Mouse (Mus musculus): ENCODE results near the gene Nfix. TPM values are rescaled to one million over a fixed set of nuclear protein-coding genes. Genes with fewer than 3 reads are reported as not detected.

The Nfix gene
- total RNA-seq, 2 experiments from 2014 or later, result 607 to 678 TPM

DNA sequence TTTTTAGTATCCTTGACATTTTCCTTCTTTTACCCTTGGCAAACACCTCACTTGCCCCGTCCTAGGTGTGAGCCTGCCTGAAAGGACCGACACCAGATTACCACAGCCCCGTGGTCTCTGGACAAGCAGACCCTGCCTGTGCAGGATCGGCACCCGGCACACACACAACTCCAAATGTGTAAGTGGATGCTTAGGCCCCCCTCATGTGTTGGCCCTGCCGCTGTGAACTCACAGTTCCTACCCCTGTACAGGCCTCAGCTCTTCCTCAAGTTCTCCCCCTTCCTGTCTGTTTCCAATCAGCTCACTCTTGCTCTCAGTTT is 77.7 kb downstream of the Nfix start:
- DNase-seq (ENCODE audit: low spot score in 2 of 2), result no peak

DNA sequence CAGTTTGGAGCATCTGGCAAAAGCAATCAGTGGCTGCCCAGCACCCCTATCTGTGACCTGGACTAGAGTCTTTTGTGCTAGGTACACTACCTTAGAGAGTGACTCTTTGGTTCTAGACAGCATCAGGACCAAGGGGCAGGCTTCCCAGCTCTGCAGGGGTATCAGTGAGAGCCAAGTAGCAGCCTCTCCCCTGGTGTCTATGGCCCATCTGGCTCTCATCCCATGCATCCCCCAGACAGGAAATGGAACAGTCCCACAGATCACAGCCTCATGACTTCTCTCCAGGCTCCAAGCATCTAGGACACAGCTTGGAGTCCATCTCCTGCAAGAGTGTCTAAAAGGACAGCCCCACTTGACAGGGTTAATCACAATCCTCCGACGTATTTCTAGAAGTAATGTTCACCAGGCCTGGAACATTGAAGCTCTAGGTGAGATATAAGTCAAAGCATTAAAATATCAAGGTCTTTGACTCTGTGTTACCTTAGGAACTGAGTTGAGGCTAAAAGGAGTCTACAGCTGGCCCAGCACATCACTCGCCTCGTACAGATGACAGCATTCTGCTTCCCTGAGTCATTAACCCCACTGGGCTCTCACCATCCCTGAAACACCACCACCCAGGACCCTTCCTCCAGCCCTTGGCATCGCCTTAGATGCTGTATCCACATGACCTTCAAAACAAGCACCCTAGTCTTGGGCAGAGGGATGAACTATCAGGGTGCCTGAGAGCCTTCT is 81.0 kb downstream of the Nfix start:
- DNase-seq (ENCODE audit: low spot score in 2 of 2), result no peak

DNA sequence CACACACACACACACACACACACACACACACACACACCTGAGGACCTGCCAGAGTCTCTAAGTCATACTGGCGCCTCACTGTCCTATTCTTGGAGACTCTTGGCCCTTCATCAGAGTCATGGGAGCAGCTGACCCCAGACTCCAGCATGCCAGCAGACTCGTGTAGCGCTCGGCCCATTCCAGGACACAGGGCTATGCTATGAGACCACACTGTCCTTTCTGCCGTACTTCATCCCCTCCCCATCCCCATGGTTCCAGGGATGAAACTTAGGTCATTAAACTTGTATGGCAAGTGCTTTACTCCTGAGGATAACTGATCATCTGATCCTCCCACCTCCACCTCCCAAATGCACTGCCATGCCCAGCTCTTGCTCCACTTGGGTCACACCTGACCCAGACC is 81.7 kb downstream of the Nfix start:
- no peak for DNase-seq (ENCODE audit: low spot score in 2 of 2)

DNA sequence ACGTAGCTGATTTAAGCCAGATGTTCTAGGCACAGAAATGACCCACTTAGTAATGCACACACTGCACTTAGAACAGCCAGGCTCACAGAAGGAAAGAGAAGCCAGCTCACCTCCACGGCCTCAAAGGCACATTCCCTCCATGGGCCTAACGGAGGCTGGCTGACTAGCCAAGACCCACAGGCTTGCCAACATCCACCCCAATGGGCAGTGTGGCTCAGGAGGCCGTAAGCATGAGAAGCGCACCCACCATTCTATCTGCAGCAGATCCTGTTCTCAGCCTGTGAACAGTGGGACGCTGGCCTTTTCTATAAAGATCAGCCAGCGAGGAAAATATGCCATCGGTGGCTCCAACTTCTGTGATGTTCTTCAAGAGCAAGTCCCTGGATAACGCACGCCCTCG is 83.4 kb downstream of the Nfix start:
- no peak for DNase-seq (ENCODE audit: low spot score in 2 of 2)

DNA sequence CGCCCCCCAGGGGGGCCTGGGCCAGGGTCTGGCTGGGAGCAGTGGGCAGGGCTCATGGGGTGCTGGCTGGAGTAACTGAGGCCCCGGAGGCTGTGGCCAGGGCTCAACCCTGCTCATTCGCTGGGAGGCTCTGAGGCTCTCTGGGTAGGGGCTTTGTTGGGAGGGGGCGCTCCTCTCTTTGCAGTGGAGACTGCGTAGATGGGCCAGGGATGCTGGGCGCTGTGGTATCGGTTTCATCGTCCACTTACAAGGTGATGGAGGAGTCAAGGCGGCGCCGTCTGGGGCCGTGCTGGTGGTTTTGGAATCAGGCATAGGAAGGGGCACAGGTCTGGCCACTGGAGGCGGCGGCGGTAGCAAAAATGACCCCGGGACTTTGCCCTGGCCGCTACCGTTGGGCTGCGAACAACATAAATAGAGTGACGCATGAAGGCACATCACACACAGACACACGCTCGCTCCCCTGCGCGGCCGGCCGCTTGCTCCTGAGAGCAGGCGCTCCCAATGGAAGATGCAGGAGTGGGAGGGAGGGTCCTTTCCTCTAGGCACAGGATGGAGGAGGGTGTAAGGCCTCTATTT is 84.2 kb downstream of the Nfix start:
- DNase-seq (ENCODE audit: low spot score in 2 of 2), result no peak

DNA sequence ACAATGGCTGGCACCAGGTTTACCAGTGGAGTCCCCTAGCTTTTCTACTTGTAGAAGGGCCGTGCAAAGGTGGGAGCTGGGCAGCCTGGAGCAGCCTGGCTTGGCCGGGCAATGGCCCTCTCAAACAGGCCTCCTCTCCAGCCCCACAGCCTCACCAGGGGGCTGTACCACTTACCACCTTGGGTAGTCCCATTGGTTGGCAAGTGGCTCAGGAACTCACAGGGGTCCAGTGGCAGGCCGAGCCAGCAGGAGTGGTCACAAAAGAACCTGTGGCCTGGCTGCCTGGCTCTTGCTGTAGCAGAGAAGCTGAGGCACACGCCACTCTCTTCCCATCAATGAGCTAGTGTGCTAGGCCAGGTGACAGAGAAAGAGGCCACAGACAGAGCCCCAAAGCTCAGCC is 86.0 kb downstream of the Nfix start:
- no peak for DNase-seq (ENCODE audit: low spot score in 2 of 2)

DNA sequence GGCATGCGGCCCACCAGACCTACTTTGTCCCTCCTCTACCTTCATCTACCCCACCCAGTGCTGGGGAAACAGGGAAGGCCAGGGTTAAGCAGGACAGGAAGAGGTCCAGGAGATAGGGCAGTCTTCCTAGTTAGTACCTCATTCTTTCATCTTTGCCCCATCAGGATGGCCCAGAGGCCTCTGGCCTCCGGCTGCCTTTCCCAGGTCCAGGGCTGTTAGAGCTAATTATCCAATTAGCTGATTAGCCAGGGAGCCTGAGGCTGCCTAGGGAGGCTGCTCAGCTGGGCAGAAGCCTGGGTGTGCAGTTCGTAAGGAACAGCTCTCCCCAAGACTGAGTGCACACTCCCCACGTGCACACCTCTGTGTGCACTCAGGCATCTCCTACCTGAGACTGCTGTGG is 86.8 kb downstream of the Nfix start:
- DNase-seq (ENCODE audit: low spot score in 2 of 2), result no peak

DNA sequence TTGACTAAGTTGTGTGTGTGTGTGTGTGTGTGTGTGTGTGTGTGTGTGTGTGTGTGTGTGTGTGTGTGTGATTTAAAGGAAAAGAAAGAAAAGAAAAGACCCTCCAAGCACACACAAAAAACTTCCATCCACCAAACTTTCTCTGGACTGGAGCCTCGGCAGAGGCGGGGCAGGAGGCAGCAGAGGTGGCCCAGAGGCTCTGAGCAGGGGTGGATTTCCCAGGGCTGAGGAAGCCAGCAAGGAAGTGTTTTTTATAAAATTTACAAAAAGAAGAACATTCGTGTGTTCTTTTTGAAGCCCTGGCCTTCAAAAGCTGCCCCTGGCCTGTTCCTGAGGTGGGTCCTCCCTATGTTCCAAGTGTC is 87.4 kb downstream of the Nfix start:
- no peak for DNase-seq (ENCODE audit: low spot score in 2 of 2)

DNA sequence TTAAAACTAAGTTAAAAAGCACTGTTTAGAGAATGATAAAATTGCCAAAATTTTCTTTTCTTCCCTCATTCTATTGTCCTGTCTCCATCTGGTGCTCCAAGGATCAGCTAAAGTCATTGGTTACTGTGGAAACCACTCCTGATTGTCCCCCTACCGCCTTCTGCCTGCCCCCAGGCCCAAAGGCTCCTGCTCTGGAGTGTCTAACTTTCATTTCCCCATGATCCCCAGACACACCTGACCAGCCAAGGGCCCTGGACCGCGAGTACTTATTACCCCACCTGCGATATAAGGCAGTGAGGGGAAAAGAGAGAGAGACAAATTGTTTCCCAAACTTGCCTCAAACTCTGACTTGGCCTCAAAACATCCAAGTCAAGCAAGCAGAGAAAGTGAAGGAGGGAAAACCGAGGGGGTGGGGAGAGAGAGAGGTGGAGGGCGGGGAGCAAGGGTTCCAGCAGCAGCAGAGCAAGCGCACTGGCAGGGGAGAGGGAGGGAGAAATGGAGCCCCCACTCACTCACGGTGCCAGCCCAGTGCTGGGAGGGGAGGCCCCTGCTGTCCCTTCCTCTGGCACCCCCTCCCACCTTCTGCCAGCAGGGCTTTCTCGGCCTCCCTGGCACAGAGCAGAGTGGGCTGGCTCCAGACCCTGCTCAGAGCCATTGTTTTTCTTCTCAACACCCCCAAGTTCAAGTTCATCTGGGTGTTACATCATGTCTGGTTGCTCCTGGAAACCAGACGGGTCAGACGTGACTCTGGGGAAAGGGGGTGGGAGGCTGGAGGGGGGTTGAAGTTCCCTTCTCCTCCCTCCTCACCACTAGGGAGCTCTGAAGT is 88.0 kb downstream of the Nfix start:
- peak; percentile 78 for DNase-seq (ENCODE audit: low spot score in 2 of 2)

DNA sequence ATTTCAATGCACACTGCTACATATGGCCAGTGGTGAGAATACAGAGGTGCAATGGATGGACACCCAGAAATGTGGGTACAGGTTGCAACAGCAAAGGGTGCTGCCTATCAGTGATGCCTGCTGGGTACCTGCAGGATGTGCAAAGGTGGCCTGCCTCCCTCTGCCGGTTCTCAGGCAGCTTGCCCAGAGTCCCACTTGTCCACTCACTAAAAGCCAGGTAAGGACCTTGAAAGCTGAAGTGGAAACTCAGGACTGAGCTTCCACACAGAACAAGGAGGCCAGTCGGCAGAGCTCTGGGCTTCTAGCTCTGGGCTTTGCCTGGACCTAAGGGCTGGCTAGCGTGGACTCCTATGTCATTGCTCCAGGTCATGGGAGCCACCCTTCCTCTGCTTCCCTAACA is 88.8 kb downstream of the Nfix start:
- no peak for DNase-seq (ENCODE audit: low spot score in 2 of 2)

DNA sequence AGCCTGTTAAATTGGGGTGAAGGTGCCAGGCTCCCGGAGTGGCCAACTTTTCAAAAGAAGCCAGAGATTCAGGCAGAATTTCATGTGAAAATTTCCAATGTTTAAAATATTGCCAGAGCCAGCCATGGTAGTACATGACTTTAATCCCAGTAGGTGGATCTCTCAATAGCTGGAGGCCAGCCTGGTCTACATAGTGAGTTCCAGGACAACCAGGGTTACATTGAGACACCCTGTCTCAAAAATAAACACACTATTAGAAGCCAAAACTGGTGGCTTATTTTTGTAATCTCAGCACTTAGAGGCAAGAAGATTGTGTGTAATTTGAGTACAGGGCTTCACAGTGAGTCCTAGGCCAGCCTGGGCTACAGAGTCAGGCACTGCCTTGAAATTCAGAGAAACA is 90.2 kb downstream of the Nfix start:
- DNase-seq (ENCODE audit: low spot score in 2 of 2), result no peak

DNA sequence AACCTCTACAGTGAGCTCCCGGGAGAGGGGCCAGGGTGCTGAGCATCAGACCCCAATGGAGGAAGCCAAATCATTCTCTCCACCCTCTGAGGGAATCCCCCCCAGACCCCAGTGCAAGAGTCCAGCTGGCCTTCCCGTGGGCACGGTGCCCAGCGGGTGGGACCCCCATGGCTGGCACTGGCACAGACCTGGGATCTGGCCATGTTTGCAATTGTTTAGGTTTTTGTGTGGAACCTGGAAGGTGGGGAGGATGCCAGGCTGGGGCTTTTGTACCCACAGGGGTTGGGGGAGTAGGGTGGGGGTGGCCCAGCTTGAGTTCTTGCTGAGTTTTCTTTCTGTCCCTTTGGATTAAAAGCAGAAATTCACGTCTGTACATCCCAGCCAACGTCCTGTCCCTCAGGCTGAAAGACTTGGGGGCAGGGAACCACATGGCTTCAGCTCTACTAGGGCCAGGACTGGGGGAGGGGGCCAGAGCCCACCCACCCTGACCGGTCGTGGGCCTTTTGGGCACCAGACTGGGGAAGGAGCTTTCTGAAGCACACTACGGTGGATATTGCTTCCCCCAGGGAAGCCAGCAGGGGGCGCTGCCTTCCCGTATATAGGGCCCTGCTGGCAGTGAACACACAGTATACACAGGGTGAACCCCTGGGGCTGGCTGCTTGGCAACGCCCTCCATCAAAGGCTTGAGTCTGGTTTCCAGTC is 91.2 kb downstream of the Nfix start:
- peak; percentile 90 to 93 for DNase-seq (ENCODE audit: low spot score in 2 of 2)

DNA sequence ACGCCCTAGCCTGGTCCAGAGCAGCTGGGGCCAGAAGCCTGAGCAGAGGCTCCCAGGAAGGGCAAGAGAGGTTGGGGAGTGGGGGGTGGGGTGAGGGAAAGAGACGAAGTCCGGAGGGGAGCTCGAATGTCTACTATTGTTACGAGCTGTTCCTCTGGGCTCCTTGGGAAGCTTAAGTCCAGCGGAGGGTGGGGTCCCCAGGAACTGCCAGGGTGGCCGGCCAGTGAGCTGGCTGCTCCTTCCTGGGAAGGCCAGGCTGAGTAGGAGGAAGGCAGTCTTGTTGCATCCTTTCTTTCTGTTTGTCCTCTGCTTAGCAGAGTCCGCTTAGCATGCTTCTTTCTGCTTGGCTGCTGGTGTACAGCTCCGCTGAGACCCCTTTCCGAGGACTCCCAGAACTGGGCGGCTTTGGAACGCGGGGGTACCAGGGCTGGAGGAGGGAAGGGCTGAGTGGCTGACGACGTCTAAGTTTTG is 92.0 kb downstream of the Nfix start:
- DNase-seq (ENCODE audit: low spot score in 2 of 2), result peak in 1 of 2 experiments; percentile 54

DNA sequence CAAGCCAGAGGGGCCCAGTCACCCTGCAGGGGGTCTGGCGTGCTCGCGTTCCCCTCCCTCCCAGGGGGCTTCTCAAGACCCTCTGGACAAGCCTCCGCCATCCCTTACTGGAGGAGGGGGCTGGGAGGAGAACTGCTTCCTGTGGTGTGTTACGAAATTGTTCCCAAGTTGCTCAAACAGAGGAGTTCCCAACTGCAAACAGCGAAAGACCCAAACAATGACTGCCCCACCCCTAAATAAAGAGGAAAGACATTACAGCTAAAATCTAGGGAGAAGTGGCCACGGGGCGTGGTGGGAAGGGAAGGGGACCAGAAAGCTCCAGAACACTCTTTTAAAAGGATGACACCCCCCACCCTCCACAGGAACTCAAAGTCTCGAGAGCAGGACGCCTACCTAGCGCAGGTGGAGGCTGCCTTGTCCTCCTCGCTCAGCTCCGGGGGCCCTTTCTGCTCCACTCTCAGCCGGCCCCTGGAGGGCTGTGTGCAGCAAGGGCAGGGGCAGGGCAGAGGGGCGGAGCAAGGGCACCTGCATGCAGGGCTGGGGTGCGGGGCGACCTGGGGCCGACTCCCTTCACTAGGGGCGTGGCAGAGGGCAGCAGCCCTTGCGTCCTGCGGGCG is 92.8 kb downstream of the Nfix start:
- DNase-seq (ENCODE audit: low spot score in 2 of 2), result peak in 1 of 2 experiments; percentile 57

DNA sequence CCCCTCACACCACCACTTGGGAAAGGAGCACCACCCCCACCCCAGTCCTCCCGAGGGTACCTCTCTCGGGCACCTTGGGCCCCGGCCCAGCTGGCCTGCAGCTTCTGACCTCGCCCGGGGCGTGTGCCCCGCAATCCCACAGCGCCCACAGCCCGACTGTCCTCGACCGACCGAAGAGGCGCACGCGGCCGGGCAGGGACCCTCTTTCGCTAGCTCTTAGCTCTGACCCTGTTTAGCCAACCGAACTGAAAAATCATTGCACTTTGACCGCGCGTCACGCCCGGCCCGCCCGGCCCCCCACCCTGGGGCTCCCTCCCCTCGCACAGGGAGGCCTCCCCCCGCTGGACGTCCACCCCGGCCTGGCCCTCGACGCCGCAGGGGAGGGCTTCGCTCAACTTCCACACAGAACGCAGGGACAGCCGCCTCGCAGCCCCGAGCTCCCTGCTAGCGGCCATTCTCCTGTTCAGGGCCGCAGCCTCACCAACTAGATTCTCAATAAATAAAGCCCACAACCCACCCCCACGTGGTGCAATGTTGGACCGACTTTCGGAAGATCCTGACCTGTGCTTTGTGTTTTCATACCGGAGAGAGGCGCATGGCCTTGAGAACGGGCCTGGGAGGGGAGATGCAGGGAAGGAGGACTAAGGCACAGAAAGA is 93.4 kb downstream of the Nfix start:
- DNase-seq (ENCODE audit: low spot score in 2 of 2), result peak; percentile 54 to 59

DNA sequence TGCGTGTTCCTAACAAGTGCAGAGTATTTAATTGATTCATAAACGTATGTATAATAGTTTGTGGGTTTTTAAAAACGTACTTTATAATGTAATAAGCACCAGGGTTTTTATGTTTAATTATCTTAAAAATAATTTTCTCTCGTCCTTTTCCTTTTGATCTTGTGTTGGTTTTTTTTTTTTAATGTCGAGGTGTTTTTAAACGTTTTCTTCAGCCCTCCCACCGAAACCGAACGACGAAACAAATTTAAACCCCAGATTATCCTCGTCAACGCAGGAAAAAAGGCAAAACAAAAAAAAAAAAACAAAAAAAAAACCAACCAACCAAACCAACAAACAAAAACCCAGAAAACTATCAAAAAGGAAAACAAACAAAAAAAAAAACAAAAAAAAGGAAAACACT is 94.2 kb downstream of the Nfix start:
- no peak for DNase-seq (ENCODE audit: low spot score in 2 of 2)

DNA sequence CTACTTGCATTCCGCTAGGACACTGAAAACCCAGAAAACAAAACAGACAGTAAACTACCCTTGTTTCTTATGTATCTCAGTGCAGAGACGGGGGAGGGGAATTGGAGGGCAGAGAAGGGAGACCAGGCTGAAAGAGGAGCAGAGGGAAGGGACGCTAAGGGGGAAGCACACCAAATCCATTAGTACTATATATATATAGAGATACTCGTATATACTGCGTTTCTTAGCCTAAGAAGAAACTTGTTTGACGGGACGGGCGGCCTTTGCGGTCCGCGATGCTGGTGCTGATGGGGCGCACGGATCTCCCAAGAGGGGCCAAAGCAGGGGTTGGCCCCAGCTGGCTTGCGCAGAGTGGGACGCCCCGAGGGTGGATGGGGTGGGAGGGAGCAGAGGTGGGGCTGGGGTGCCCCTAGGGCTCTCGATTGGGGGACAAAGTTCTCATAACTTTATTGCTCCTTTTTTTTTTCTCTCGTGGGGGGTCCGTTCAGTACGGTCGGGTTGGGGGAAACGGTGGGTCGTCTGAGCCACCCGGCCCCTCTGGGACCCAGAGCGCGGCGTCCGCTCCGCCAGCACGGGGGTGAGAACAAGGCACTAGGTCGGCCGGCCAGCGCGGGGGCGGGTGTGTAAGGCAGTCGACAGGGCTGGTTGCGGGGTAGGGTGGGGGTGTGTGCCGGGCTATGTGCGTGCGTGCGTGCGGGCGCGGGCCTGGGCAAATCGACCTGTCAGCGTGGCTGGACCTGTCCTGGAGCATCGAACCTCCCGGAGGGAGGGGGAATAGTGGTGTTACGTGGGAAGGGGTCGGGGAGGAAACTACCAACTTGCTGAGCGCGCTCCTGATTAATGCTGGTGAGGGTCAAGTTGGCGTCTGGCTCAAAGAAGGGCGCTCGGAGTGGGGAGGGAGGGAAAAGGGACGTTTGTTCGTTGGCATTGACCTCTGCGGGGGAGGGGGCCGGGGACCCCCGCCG is 95.0 kb downstream of the Nfix start:
- peak; percentile 54 to 63 for DNase-seq (ENCODE audit: low spot score in 2 of 2)

DNA sequence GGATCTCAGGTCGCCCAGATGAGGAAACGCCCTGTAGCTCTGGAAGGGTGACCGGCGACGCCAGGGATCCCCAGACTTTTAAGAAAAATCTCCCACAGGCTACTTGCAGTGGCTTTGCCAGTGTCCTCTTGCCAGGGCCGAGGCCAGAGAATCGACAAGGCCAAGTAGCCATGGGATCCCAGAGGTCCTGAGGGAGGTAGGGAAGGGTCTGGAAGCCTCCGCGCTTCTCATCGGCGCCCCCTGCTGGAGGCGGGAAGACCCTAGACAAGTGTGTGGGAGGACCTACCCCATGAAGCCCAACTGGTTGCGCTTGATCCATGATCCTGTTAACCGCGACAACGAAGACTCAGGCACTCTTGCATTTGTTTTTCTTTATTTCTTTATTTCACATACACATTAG is 95.8 kb downstream of the Nfix start:
- peak; percentile 89 to 91 for DNase-seq (ENCODE audit: low spot score in 2 of 2)

DNA sequence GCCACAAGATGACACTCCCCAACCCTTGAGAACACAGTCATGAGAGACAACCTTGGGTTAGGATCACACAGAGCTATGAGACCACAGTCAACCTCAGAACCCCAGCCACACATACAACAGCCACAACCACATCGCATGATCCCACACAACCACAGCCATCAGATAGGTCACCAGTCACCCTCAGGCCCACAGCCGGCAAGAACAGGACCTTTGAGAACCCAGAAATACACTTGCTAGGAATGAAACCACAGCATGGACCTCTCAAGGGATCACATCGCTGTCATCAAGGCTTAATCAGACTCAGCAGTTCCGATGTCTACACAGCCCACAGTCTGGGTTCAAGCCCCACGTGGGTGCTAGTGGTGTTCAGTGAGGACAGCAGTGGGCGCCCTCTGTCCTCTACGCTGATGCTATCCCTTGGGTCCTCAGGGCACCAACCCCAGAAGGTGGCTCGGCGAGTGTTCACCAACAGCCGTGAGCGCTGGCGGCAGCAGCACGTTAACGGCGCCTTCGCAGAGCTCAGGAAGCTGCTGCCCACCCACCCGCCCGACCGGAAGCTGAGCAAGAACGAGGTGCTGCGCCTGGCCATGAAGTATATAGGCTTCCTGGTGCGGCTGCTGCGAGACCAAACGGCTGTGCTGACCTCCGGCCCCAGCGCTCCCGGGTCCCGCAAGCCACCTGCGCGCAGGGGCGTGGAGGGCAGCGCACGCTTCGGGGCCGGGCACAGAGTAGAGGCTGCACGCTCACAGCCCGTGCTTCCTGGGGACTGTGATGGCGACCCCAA is 96.5 kb downstream of the Nfix start:
- peak in 1 of 2 experiments; percentile 39 for DNase-seq (ENCODE audit: low spot score in 2 of 2)

Data from layer of hippocampus, postnatal 10 days (tissue).